Mouse (Mus musculus): ENCODE results near the gene Hdac4. TPM values are rescaled to one million over a fixed set of nuclear protein-coding genes. Genes with fewer than 3 reads are reported as not detected.

The Hdac4 gene
- polyA plus RNA-seq, 1 experiment, result 30.0 TPM

DNA sequence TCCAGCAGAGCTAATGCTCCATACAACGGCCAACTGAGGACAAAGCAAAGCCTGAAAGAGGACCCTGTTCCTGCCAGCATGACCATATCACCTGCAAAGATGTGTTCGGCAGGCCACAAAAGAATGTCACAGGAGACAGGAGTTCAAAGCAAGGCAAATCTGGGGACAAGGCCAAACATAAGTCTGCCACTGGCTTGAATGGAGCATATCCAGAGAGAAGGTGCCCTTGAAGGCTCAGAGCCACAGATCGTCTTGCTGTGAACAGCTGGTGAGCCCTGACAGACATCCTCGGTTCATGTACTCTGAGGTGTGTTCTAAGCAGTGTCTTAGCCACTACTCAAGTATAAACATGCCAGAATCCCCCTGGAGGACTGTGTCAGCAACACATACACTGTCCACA is 79.3 kb downstream of the Hdac4 start:
- H3K4me3 ChIP-seq (ENCODE audit: insufficient read depth, low read length), result no peak overlapping the region
- TF ChIP-seq POLR2A (IDR thresholded peaks at IDR 0.05; ENCODE audit: low read depth, low read length) (no peak), CTCF (IDR thresholded peaks at IDR 0.05; ENCODE audit: borderline replicate concordance, insufficient read depth, low read length) (no peak)
- H3K4me1 ChIP-seq (ENCODE audit: control insufficient read depth, insufficient read depth, low read length), result peaks cover 6% of the 10 kb centered on the region
- H3K27ac ChIP-seq (ENCODE audit: insufficient read depth, low read length), result no peak overlapping the region

GRCm38 (mm10) chr1:92114091-92114490 is 81.4 kb downstream of the Hdac4 start:
- peaks cover 6% of the 10 kb centered on the region for H3K4me1 ChIP-seq (ENCODE audit: control insufficient read depth, insufficient read depth, low read length)
- no peak overlapping the region for H3K4me3 ChIP-seq (ENCODE audit: insufficient read depth, low read length)
- TF ChIP-seq CTCF (IDR thresholded peaks at IDR 0.05; ENCODE audit: borderline replicate concordance, insufficient read depth, low read length), result no peak
- TF ChIP-seq POLR2A (IDR thresholded peaks at IDR 0.05; ENCODE audit: low read depth, low read length), result no peak
- H3K27ac ChIP-seq (ENCODE audit: insufficient read depth, low read length), result no peak overlapping the region

DNA sequence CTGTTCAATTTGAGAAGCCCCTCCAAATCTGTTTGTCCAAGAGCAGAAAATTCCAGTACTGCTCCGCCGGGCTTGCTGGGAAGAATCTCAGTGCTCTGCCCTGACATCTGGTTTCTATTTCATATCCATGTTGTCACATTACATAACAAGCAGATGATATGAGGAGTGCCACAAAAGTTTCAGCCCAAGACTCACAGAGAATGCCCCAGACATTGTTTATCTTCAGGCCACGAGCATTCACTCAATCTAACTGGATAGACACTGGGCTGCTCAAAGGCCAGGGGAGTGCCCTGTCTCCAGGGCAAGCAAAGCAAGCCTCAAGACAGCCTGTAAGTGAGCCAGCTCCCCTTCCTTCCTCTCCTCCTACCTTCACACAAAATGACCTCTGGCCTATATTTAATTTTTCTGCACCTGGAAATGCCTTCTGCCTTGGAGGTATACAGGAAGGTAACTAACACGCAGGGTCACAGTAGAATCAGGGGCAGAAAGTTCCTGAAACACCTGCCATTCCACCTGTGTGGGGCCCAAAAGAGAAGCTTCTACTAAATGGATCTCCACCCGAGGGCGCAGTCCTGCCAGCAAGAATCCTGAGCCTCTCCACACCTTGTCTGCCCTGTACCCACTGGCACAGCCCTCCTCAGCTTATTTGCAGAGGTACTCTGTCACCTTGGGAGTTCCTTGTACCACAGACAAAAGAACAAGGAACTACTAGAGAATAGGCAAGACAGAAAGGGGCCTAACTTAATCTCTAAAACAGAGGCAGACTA is 82.1 kb downstream of the Hdac4 start:
- TF ChIP-seq POLR2A (IDR thresholded peaks at IDR 0.05; ENCODE audit: low read depth, low read length) (no peak), CTCF (IDR thresholded peaks at IDR 0.05; ENCODE audit: borderline replicate concordance, insufficient read depth, low read length) (no peak)
- Histone ChIP-seq H3K27ac (ENCODE audit: insufficient read depth, low read length) (no peak overlapping the region), H3K4me3 (ENCODE audit: insufficient read depth, low read length) (no peak overlapping the region), H3K4me1 (ENCODE audit: control insufficient read depth, insufficient read depth, low read length) (peaks cover 6% of the 10 kb centered on the region)

- H3K4me3 ChIP-seq (ENCODE audit: insufficient read depth, low read length), result no peak overlapping the region
- H3K4me1 ChIP-seq (ENCODE audit: control insufficient read depth, insufficient read depth, low read length), result peaks cover 6% of the 10 kb centered on the region
- H3K27ac ChIP-seq (ENCODE audit: insufficient read depth, low read length), result no peak overlapping the region
- TF ChIP-seq POLR2A (IDR thresholded peaks at IDR 0.05; ENCODE audit: low read depth, low read length), result no peak
- TF ChIP-seq CTCF (IDR thresholded peaks at IDR 0.05; ENCODE audit: borderline replicate concordance, insufficient read depth, low read length), result no peak
These were observed 82.9 kb downstream of the Hdac4 start for GRCm38 (mm10) chr1:92112591-92112990.

GRCm38 (mm10) chr1:92111551-92111950 is 83.9 kb downstream of the Hdac4 start:
- Histone ChIP-seq H3K27ac (ENCODE audit: insufficient read depth, low read length) (no peak overlapping the region), H3K4me3 (ENCODE audit: insufficient read depth, low read length) (no peak overlapping the region), H3K4me1 (ENCODE audit: control insufficient read depth, insufficient read depth, low read length) (peaks cover 6% of the 10 kb centered on the region)
- no peak for TF ChIP-seq POLR2A (IDR thresholded peaks at IDR 0.05; ENCODE audit: low read depth, low read length)
- no peak for TF ChIP-seq CTCF (IDR thresholded peaks at IDR 0.05; ENCODE audit: borderline replicate concordance, insufficient read depth, low read length)

- no peak overlapping the region for H3K27ac ChIP-seq (ENCODE audit: insufficient read depth, low read length)
- peaks cover 6% of the 10 kb centered on the region for H3K4me1 ChIP-seq (ENCODE audit: control insufficient read depth, insufficient read depth, low read length)
- TF ChIP-seq POLR2A (IDR thresholded peaks at IDR 0.05; ENCODE audit: low read depth, low read length) (no peak), CTCF (IDR thresholded peaks at IDR 0.05; ENCODE audit: borderline replicate concordance, insufficient read depth, low read length) (no peak)
- no peak overlapping the region for H3K4me3 ChIP-seq (ENCODE audit: insufficient read depth, low read length)
These were observed 84.5 kb downstream of the Hdac4 start for GRCm38 (mm10) chr1:92111026-92111425.

GRCm38 (mm10) chr1:92109221-92109620 is 86.3 kb downstream of the Hdac4 start:
- no peak for TF ChIP-seq CTCF (IDR thresholded peaks at IDR 0.05; ENCODE audit: borderline replicate concordance, insufficient read depth, low read length)
- no peak for TF ChIP-seq POLR2A (IDR thresholded peaks at IDR 0.05; ENCODE audit: low read depth, low read length)
- H3K4me1 ChIP-seq (ENCODE audit: control insufficient read depth, insufficient read depth, low read length), result peaks cover 6% of the 10 kb centered on the region
- H3K4me3 ChIP-seq (ENCODE audit: insufficient read depth, low read length), result no peak overlapping the region
- no peak overlapping the region for H3K27ac ChIP-seq (ENCODE audit: insufficient read depth, low read length)

- TF ChIP-seq POLR2A (IDR thresholded peaks at IDR 0.05; ENCODE audit: low read depth, low read length) (no peak), CTCF (IDR thresholded peaks at IDR 0.05; ENCODE audit: borderline replicate concordance, insufficient read depth, low read length) (no peak)
- H3K4me3 ChIP-seq (ENCODE audit: insufficient read depth, low read length), result no peak overlapping the region
- H3K4me1 ChIP-seq (ENCODE audit: control insufficient read depth, insufficient read depth, low read length), result peaks cover 5% of the 10 kb centered on the region; the same call in 1 of the 2 replicates
- H3K27ac ChIP-seq (ENCODE audit: insufficient read depth, low read length), result no peak overlapping the region
These were observed 86.9 kb downstream of the Hdac4 start for GRCm38 (mm10) chr1:92108556-92108955.

DNA sequence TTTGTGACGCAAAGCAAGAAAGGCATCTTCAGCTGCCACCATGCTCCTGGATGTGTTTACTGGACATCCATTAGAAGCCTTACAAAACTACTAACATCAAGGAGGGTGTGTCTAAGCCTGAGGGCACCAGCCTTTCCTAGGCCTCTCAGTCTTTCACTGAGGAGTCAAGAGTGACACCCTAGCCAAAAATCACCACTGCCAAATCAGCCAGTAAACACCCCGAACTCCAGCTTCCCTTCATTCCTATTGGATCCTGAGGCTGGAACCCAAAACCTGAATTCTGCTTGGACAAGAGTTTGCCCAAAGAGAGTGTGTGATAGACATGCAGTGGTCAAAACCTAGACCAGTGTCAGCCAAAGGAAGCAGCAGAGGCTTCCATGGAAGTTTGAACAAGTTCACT is 87.5 kb downstream of the Hdac4 start:
- Histone ChIP-seq H3K4me3 (ENCODE audit: insufficient read depth, low read length) (no peak overlapping the region), H3K27ac (ENCODE audit: insufficient read depth, low read length) (no peak overlapping the region), H3K4me1 (ENCODE audit: control insufficient read depth, insufficient read depth, low read length) (no peaks in the 10 kb centered on the region)
- TF ChIP-seq CTCF (IDR thresholded peaks at IDR 0.05; ENCODE audit: borderline replicate concordance, insufficient read depth, low read length), result no peak
- no peak for TF ChIP-seq POLR2A (IDR thresholded peaks at IDR 0.05; ENCODE audit: low read depth, low read length)

DNA sequence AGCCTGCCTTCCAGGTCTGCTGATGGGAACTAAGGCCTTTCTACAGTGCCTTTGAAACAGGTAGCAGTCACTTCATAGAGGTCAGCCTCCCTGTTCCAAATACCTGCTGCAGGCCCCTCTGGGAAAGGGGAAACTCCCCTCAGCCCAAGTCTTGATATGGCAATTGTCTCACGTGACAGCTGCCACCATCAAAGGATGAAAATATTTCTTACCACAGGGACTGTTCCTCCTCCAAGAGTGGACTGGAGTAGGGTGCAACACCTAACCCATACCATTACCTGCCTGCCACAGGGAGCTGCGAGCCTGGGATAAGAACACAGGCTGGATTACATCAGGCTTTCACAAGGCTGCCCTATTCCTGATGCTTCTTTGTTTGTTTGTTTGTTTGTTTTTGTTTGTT is 88.0 kb downstream of the Hdac4 start:
- TF ChIP-seq CTCF (IDR thresholded peaks at IDR 0.05; ENCODE audit: borderline replicate concordance, insufficient read depth, low read length), result no peak
- no peak overlapping the region for H3K4me3 ChIP-seq (ENCODE audit: insufficient read depth, low read length)
- H3K4me1 ChIP-seq (ENCODE audit: control insufficient read depth, insufficient read depth, low read length), result no peaks in the 10 kb centered on the region
- no peak overlapping the region for H3K27ac ChIP-seq (ENCODE audit: insufficient read depth, low read length)
